21 mouse cellular contexts compared by ENCODE assay signal in the genomic region with DNA sequence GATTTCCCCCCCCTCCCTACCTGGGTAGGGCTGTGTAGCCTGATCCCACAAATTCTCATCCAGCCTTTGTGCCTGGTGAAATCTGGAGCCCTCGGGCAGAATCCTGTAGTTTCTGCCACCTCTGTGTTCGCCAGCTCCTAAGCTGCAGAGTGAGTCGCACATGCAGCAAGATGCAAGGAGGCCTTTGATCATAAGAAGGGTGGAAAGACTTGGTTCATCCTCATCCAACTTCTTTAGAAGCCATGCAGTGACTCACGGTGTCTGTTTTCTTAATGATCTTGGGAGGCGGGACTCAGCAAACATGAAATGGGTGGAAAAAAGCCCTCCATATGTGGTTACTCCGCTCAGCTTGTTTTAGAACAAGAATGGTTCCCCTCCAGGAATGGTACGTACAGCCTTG. TPM values are rescaled to one million over a fixed set of nuclear protein-coding genes. Genes with fewer than 3 reads are reported as not detected.
DNase-seq lines count a peak whose midpoint lies in the region; ATAC-seq and TF ChIP-seq lines count a peak whose summit lies in the region.
"Had no signal": no experiment of that assay in that cellular context is flagged by ENCODE, and none has a peak within 500 bp of the region (broad histone marks: within the 10 kb centered on the region; RNA-seq: fewer than 3 reads in every experiment).

No protein-coding gene starts in this region.

- H3K4me1 ChIP-seq in heart, adult 2 months (ENCODE audit: control insufficient read depth, insufficient read depth, low read length): peaks cover 3% of the 10 kb centered on the region
- H3K4me1 ChIP-seq in kidney, embryonic 14.5 days (ENCODE audit: control insufficient read depth, insufficient read depth, low read length): peaks cover 35% of the 10 kb centered on the region
- no peaks in the 10 kb centered on the region for H3K4me1 ChIP-seq in lung, postnatal 0 days (ENCODE audit: insufficient read depth, low read depth, low read length)
- H3K4me1 ChIP-seq in neural tube, embryonic 15.5 days: peaks cover 49% of the 10 kb centered on the region

- no peak overlapping the region for H3K4me2 ChIP-seq in kidney, embryonic 14.5 days (replicated peaks; ENCODE audit: low read depth, low read length)
- H3K4me2 ChIP-seq in lung, postnatal 0 days (replicated peaks; ENCODE audit: low read depth, low read length): no peak overlapping the region
- no peak overlapping the region for H3K4me2 ChIP-seq in neural tube, embryonic 15.5 days
- H3K4me2 ChIP-seq: heart, embryonic 13.5 days; neural tube, embryonic 12.5 days had no signal

- no peak overlapping the region for H3K9ac ChIP-seq in heart, adult 2 months (ENCODE audit: low read depth, low read length)
- 0 out of 2 replicates have a peak overlapping the region, but pooled peaks have one; percentile 7 for H3K9ac ChIP-seq in kidney, embryonic 14.5 days (ENCODE audit: low read depth, low read length)
- H3K9ac ChIP-seq in lung, postnatal 0 days (replicated peaks; ENCODE audit: low read depth): no peak overlapping the region
- H3K9ac ChIP-seq in neural tube, embryonic 15.5 days (replicated peaks): no peak overlapping the region
- H3K9ac ChIP-seq: heart, embryonic 13.5 days; liver, embryonic 14.5 days; neural tube, embryonic 12.5 days had no signal

- TF ChIP-seq CTCF in heart, adult 2 months (IDR thresholded peaks at IDR 0.05): no peak
- no peak for TF ChIP-seq CTCF in lung, postnatal 0 days (IDR thresholded peaks at IDR 0.05)

- ATAC-seq in kidney, embryonic 14.5 days (ENCODE audit: low FRiP score, low TSS enrichment): no peak
- peak; percentile 18; the same call in 1 of the 2 replicates for ATAC-seq in lung, postnatal 0 days
- no peak for ATAC-seq in neural tube, embryonic 15.5 days (ENCODE audit: low FRiP score)
- ATAC-seq: forebrain, embryonic 16.5 days had no signal

- no peak for TF ChIP-seq EP300 in heart, adult 2 months (IDR thresholded peaks at IDR 0.05; ENCODE audit: insufficient read depth, low read depth, low read length)
- no peak for TF ChIP-seq EP300 in lung, postnatal 0 days (IDR thresholded peaks at IDR 0.05)

- H3K27ac ChIP-seq in heart, adult 2 months: peak overlapping the region; percentile 17; the same call in 1 of the 2 replicates
- no peak overlapping the region for H3K27ac ChIP-seq in kidney, embryonic 14.5 days (ENCODE audit: low read depth, low read length)
- peak overlapping the region; percentile 38; the same call in 1 of the 2 replicates for H3K27ac ChIP-seq in lung, postnatal 0 days (ENCODE audit: low read length)
- 0 out of 2 replicates have a peak overlapping the region, but pooled peaks have one; percentile 4 for H3K27ac ChIP-seq in neural tube, embryonic 15.5 days (replicated peaks)
- H3K27ac ChIP-seq: heart, embryonic 13.5 days; liver, embryonic 14.5 days; neural tube, embryonic 12.5 days had no signal

- no peaks in the 10 kb centered on the region for H3K9me3 ChIP-seq in kidney, embryonic 14.5 days (ENCODE audit: control insufficient read depth, low read length)
- no peaks in the 10 kb centered on the region for H3K9me3 ChIP-seq in lung, postnatal 0 days (ENCODE audit: low read length)
- H3K9me3 ChIP-seq in neural tube, embryonic 15.5 days (replicated peaks): no peaks in the 10 kb centered on the region
- H3K9me3 ChIP-seq: heart, embryonic 13.5 days; megakaryocyte, embryonic 14.5 days; neural tube, embryonic 12.5 days had no signal

- no peak for TF ChIP-seq POLR2A in heart, adult 2 months (IDR thresholded peaks at IDR 0.05; ENCODE audit: insufficient read depth, low read depth, low read length)

- no peaks in the 10 kb centered on the region for H3K27me3 ChIP-seq in heart, adult 2 months (ENCODE audit: control insufficient read depth, insufficient read depth, low read length)
- H3K27me3 ChIP-seq in kidney, embryonic 14.5 days (ENCODE audit: control insufficient read depth, insufficient read depth, low read length): no peaks in the 10 kb centered on the region
- 0 out of 2 replicates have a peak, but pooled peaks cover 6% of the 10 kb centered on the region for H3K27me3 ChIP-seq in lung, postnatal 0 days (replicated peaks; ENCODE audit: insufficient read depth, low read length)
- H3K27me3 ChIP-seq in neural tube, embryonic 15.5 days (replicated peaks): no peaks in the 10 kb centered on the region
- H3K27me3 ChIP-seq: neural tube, embryonic 12.5 days had no signal

- DNase-seq in heart, adult 2 months: no peak
- DNase-seq in heart, adult 11 months: no peak
- DNase-seq in kidney, postnatal 4 days: no peak
- DNase-seq in lung, postnatal 0 days (ENCODE audit: low spot score): no peak
- no peak for DNase-seq in lung, adult 18-20 months
- no peak for DNase-seq in urinary bladder, postnatal 25 days (ENCODE audit: low spot score)
- DNase-seq: cerebellum, adult 2 months; heart, postnatal 4 days; kidney, adult 8-10 months; layer of hippocampus, postnatal 36 days had no signal

- H3K4me3 ChIP-seq in heart, adult 2 months: no peak overlapping the region
- no peak overlapping the region for H3K4me3 ChIP-seq in kidney, embryonic 14.5 days (ENCODE audit: low read length)
- H3K4me3 ChIP-seq in lung, postnatal 0 days (ENCODE audit: low read depth, low read length): no peak overlapping the region
- H3K4me3 ChIP-seq in neural tube, embryonic 15.5 days (replicated peaks): no peak overlapping the region
- H3K4me3 ChIP-seq: heart, embryonic 13.5 days; megakaryocyte, embryonic 14.5 days; neural tube, embryonic 12.5 days had no signal

- no peaks in the 10 kb centered on the region for H3K36me3 ChIP-seq in heart, adult 2 months (ENCODE audit: control insufficient read depth, insufficient read depth, low read length)
- no peaks in the 10 kb centered on the region for H3K36me3 ChIP-seq in kidney, embryonic 14.5 days (ENCODE audit: control insufficient read depth, insufficient read depth, low read length)
- H3K36me3 ChIP-seq in lung, postnatal 0 days (ENCODE audit: insufficient read depth, low read length): no peaks in the 10 kb centered on the region
- H3K36me3 ChIP-seq in neural tube, embryonic 15.5 days: no peaks in the 10 kb centered on the region
- H3K36me3 ChIP-seq: heart, embryonic 13.5 days; neural tube, embryonic 12.5 days had no signal

- no peaks in the 10 kb centered on the region for H3K79me2 ChIP-seq in heart, adult 2 months (replicated peaks; ENCODE audit: control insufficient read depth, insufficient read depth, low read length)

- WGBS in heart, adult 2 months: 74% methylated on average over 7 of the region's 7 CpGs
- 62% methylated on average over 7 of the region's 7 CpGs for WGBS in kidney, embryonic 14.5 days
- WGBS in lung, postnatal 0 days: 64% methylated on average over 7 of the region's 7 CpGs
- 72% methylated on average over 7 of the region's 7 CpGs for WGBS in neural tube, embryonic 15.5 days

- intact Hi-C loops in heart, adult 2 months (cut with DNase I): loop anchor here (5.0 kb wide), 2 partner anchors 38 to 53 kb away; partner anchors contain the start of genes Hoxb1 and Hoxb2

RNA-seq across cellular contexts. Expression of gene Hoxb1, which starts 39.3 kb away (rescaled TPM):
- total RNA-seq in heart, adult 2 months (2021): not detected
- not detected in 2 replicates for polyA plus RNA-seq in heart, adult 2 months (2012; rRNA removed)
- polyA plus RNA-seq in kidney, embryonic 14.5 days (2014; fragmentation: Nextera tagmentation; extraction: Ambion mirVana): 0.27 and 0.37 TPM in 2 replicates
- not detected in 2 replicates for polyA plus RNA-seq in lung, postnatal 0 days (2015; fragmentation: Nextera tagmentation; extraction: Ambion mirVana)
- 0.38 and 0.65 TPM in 2 replicates for polyA plus RNA-seq in neural tube, embryonic 15.5 days (2015; fragmentation: Nextera tagmentation; extraction: Ambion mirVana)
- total RNA-seq: adrenal gland, postnatal 14 days; gastrocnemius, postnatal 4 days; heart, postnatal 4 days; layer of hippocampus, adult 18-20 months; layer of hippocampus, postnatal 36 days; left cerebral cortex, postnatal 36 days had no signal
- polyA plus RNA-seq: cerebellum, adult 2 months; forebrain, embryonic 16.5 days had no signal

RNA-seq across cellular contexts. Expression of gene Hoxb2, which starts 54.5 kb away (rescaled TPM):
- total RNA-seq in heart, adult 2 months (2021): under 1 TPM; 0.23 to 0.68 TPM
- 0.91 and 1.4 TPM in 2 replicates for polyA plus RNA-seq in heart, adult 2 months (2012; rRNA removed)
- 49.9 and 67.2 TPM in 2 replicates for polyA plus RNA-seq in kidney, embryonic 14.5 days (2014; fragmentation: Nextera tagmentation; extraction: Ambion mirVana)
- 16.5 and 16.9 TPM in 2 replicates for polyA plus RNA-seq in lung, postnatal 0 days (2015; fragmentation: Nextera tagmentation; extraction: Ambion mirVana)
- 33.7 and 42.3 TPM in 2 replicates for polyA plus RNA-seq in neural tube, embryonic 15.5 days (2015; fragmentation: Nextera tagmentation; extraction: Ambion mirVana)
- total RNA-seq: layer of hippocampus, adult 18-20 months; layer of hippocampus, postnatal 36 days; left cerebral cortex, postnatal 36 days had no signal
- polyA plus RNA-seq: forebrain, embryonic 16.5 days had no signal

RNA-seq across cellular contexts. Expression of gene Skap1, which starts 59.6 kb away (rescaled TPM):
- total RNA-seq in heart, adult 2 months (2021): under 1 TPM in 1 of 2 experiments, not detected in 1; 0.25 TPM
- polyA plus RNA-seq in heart, adult 2 months (2012; rRNA removed): 0.67 and 0.98 TPM in 2 replicates
- 13.8 and 15.2 TPM in 2 replicates for polyA plus RNA-seq in kidney, embryonic 14.5 days (2014; fragmentation: Nextera tagmentation; extraction: Ambion mirVana)
- polyA plus RNA-seq in lung, postnatal 0 days (2015; fragmentation: Nextera tagmentation; extraction: Ambion mirVana): 0.73 and 1.0 TPM in 2 replicates
- 7.9 and 24.2 TPM in 2 replicates for polyA plus RNA-seq in neural tube, embryonic 15.5 days (2015; fragmentation: Nextera tagmentation; extraction: Ambion mirVana)
